Mouse (Mus musculus): ENCODE measurements around the gene Hoxc13. TPM values are rescaled to one million over a fixed set of nuclear protein-coding genes. Genes with fewer than 3 reads are reported as not detected.

The Hoxc13 gene
- total and polyA plus RNA-seq, 2 experiments from 2014 or later, result 0.16 TPM; not detected in 1

GRCm38 (mm10) chr15:102961728-102962127, 40.8 kb downstream of the Hoxc13 start:
- ATAC-seq (ENCODE audit: low FRiP score) (no peak), DNase-seq (ENCODE audit: low spot score) (no peak)
- Histone ChIP-seq H3K4me1 (ENCODE audit: insufficient read depth, low read length) (no peaks in the 10 kb centered on the region), H3K4me3 (ENCODE audit: low read depth, low read length) (no peak overlapping the region), H3K36me3 (ENCODE audit: insufficient read depth, low read length) (no peaks in the 10 kb centered on the region), H3K27ac (ENCODE audit: low read depth, low read length) (no peak overlapping the region), H3K9ac (replicated peaks; ENCODE audit: low read length, poor library complexity, severe bottlenecking) (no peak overlapping the region), H3K4me2 (ENCODE audit: low read depth, low read length, poor library complexity, severe bottlenecking) (no peak overlapping the region), H3K9me3 (ENCODE audit: low read length) (no peaks in the 10 kb centered on the region; the same call in 1 of the 2 replicates), H3K27me3 (ENCODE audit: insufficient read depth, low read length) (peaks cover 92% of the 10 kb centered on the region)
- 4% methylated on average over 6 of the region's 6 CpGs for WGBS
- TF ChIP-seq CTCF (IDR thresholded peaks at IDR 0.05), result no peak

GRCm38 (mm10) chr15:102962492-102962891, 41.6 kb downstream of the Hoxc13 start:
- Histone ChIP-seq H3K4me3 (ENCODE audit: low read depth, low read length) (no peak overlapping the region), H3K9ac (replicated peaks; ENCODE audit: low read length, poor library complexity, severe bottlenecking) (no peak overlapping the region), H3K27me3 (ENCODE audit: insufficient read depth, low read length) (peaks cover 92% of the 10 kb centered on the region), H3K9me3 (ENCODE audit: low read length) (no peaks in the 10 kb centered on the region; the same call in 1 of the 2 replicates), H3K4me1 (ENCODE audit: insufficient read depth, low read length) (no peaks in the 10 kb centered on the region), H3K27ac (ENCODE audit: low read depth, low read length) (no peak overlapping the region), H3K4me2 (ENCODE audit: low read depth, low read length, poor library complexity, severe bottlenecking) (no peak overlapping the region), H3K36me3 (ENCODE audit: insufficient read depth, low read length) (no peaks in the 10 kb centered on the region)
- DNase-seq (ENCODE audit: low spot score) (no peak), ATAC-seq (ENCODE audit: low FRiP score) (no peak)
- no peak for TF ChIP-seq CTCF (IDR thresholded peaks at IDR 0.05)
- WGBS, result 2% methylated on average over 13 of the region's 13 CpGs

DNA sequence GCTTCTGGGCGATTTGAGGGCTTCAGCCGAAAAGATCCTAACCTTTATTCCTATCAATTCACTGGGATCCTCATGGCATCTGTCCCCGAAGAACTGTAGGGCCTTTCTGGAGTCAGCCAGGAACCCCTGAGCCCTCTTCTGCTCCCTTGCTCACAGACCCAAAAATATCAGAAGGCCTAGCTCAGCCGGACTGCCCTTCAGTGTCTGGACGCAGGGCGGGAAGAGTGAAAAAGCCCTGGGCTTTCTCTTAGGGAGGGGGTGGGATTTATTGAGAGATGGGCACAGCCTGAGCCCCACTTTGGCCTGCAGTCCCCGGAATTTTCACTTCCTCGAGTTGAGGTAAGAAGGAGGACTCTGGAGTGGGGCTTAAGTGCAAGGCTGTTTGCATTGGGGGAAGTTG, 42.4 kb downstream of the Hoxc13 start:
- no peak overlapping the region for H3K4me3 ChIP-seq (ENCODE audit: low read depth, low read length)
- H3K4me1 ChIP-seq (ENCODE audit: insufficient read depth, low read length), result no peaks in the 10 kb centered on the region
- no peak overlapping the region for H3K27ac ChIP-seq (ENCODE audit: low read depth, low read length)
- no peak for DNase-seq (ENCODE audit: low spot score)
- H3K27me3 ChIP-seq (ENCODE audit: insufficient read depth, low read length), result peaks cover 91% of the 10 kb centered on the region
- no peak overlapping the region for H3K9ac ChIP-seq (replicated peaks; ENCODE audit: low read length, poor library complexity, severe bottlenecking)
- no peaks in the 10 kb centered on the region; the same call in 1 of the 2 replicates for H3K9me3 ChIP-seq (ENCODE audit: low read length)
- ATAC-seq (ENCODE audit: low FRiP score), result no peak
- 3% methylated on average over 8 of the region's 8 CpGs for WGBS
- TF ChIP-seq CTCF (IDR thresholded peaks at IDR 0.05), result no peak
- H3K4me2 ChIP-seq (ENCODE audit: low read depth, low read length, poor library complexity, severe bottlenecking), result no peak overlapping the region
- H3K36me3 ChIP-seq (ENCODE audit: insufficient read depth, low read length), result no peaks in the 10 kb centered on the region

DNA sequence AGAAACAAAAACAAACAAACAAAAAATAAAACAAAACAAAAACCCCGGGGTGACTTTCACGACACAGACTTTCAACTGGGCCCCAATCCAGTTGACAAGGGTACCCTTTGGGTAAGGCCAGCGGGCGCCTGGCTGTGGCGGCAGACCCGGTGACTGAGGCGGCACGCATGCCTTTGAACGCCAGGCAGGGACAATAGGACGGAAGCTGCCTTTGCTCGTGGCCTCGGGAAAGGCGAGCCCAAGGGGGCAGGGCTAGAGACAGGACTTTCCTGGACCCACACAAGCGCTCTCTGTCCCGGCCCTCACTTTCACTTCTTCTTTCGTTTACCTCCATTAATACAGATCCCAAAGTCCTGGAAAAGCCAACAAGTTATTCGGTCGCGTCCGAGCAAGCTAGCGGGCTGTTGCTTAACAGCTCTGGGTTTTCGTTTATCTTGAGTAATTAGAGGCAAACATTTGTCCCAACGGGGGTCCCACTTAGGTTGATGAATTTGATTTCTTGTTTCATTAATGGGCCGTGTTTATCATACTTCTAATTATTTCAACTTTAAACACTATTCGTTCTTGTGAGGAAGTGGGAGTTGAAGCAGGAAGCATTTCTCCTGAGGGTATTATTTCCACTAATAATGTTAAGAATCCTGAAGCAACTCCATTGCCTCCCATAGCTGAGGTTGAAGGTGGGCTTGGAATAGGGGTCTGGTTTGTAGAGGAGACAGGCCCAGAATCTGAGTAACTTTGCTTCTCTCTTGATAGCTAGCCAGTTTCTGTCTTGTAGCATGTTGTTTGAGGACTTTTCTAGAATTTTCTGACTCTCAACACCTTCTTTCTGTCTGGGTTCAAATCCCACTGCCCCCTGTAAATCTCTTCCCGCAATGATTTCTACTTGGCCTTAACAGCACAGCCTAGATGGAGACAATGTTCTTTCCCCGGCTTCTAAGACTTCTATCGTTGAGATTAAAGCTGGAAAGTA, 43.1 kb downstream of the Hoxc13 start:
- Histone ChIP-seq H3K4me3 (ENCODE audit: low read depth, low read length) (no peak overlapping the region), H3K4me1 (ENCODE audit: insufficient read depth, low read length) (no peaks in the 10 kb centered on the region), H3K9ac (replicated peaks; ENCODE audit: low read length, poor library complexity, severe bottlenecking) (no peak overlapping the region), H3K4me2 (ENCODE audit: low read depth, low read length, poor library complexity, severe bottlenecking) (no peak overlapping the region), H3K27me3 (ENCODE audit: insufficient read depth, low read length) (peaks cover 90% of the 10 kb centered on the region), H3K36me3 (ENCODE audit: insufficient read depth, low read length) (no peaks in the 10 kb centered on the region), H3K27ac (ENCODE audit: low read depth, low read length) (no peak overlapping the region), H3K9me3 (ENCODE audit: low read length) (no peaks in the 10 kb centered on the region; the same call in 1 of the 2 replicates)
- no peak for TF ChIP-seq CTCF (IDR thresholded peaks at IDR 0.05)
- DNase-seq (ENCODE audit: low spot score) (no peak), ATAC-seq (ENCODE audit: low FRiP score) (no peak)
- 2% methylated on average over 28 of the region's 28 CpGs for WGBS

DNA sequence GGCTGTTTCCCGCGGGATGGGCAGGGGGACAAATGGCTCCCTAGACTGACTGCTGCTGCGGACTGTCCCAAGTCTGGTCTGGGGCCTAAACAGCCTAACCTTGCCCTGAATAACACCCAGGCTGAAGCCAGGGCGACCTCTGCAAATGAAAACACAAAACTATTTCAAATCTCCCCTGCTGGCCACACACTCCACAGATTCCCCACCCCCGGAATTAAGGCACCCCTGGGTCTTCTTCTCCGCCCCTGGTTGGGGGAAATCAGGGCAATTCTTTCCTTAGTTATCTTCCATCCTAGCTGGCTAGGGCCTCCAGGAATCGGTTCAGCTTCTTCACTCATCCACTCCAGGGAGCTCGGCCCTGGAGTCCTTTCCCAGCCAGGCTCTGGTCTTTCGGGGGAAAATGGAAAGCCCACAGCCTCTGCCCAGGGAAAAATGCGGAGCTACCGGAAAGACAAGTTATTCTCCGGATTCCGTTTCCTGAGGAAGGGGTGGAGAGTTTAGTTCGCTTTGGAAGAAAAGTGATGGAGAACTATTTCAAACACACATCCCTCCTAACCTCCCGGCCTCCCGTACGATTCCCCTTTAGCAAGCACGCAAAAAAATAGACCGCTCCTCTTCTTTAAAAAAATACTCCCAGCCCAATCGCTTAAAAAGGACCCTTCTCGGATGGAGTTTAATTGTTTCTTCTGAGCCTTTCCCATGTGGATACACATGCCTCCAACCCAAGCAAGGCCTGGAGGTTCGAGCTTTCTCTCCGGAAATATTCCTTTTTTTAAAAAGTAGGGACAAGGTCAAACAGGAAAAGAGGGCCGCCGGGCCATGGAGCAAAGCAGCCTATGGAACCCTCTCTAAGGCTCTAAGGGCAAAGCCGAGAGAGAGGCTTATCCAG, 44.3 kb downstream of the Hoxc13 start:
- no peak overlapping the region for H3K4me3 ChIP-seq (ENCODE audit: low read depth, low read length)
- DNase-seq (ENCODE audit: low spot score) (no peak), ATAC-seq (ENCODE audit: low FRiP score) (no peak)
- no peak for TF ChIP-seq CTCF (IDR thresholded peaks at IDR 0.05)
- no peak overlapping the region for H3K27ac ChIP-seq (ENCODE audit: low read depth, low read length)
- peaks cover 92% of the 10 kb centered on the region for H3K27me3 ChIP-seq (ENCODE audit: insufficient read depth, low read length)
- no peaks in the 10 kb centered on the region; the same call in 1 of the 2 replicates for H3K9me3 ChIP-seq (ENCODE audit: low read length)
- H3K4me1 ChIP-seq (ENCODE audit: insufficient read depth, low read length), result no peaks in the 10 kb centered on the region
- no peak overlapping the region for H3K9ac ChIP-seq (replicated peaks; ENCODE audit: low read length, poor library complexity, severe bottlenecking)
- 6% methylated on average over 26 of the region's 26 CpGs for WGBS
- H3K4me2 ChIP-seq (ENCODE audit: low read depth, low read length, poor library complexity, severe bottlenecking), result no peak overlapping the region
- H3K36me3 ChIP-seq (ENCODE audit: insufficient read depth, low read length), result no peaks in the 10 kb centered on the region
